In the genomic region with DNA sequence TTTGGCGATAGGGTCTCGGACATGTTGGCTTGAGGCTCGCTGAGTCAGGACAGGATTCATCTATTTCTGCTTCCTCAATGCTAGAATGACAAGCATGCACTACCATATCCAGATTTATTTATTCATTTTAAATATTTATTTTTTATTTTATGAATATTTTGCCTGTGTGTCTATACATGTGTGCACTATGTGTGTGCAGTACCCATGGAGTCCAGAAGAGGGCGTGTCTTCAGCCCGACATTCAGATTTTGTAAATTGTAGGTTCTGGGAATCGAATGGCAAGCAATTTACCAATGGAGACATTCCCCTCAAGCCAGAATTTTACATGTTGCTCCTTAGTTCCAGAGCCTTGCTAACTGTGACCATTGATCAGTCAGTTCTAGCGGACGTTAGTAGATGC, we compare ENCODE assay signal across 32 mouse cellular contexts. TPM values are rescaled to one million over a fixed set of nuclear protein-coding genes. Genes with fewer than 3 reads are reported as not detected.
DNase-seq lines count a peak whose midpoint lies in the region; ATAC-seq and TF ChIP-seq lines count a peak whose summit lies in the region.
"Had no signal": no experiment of that assay in that cellular context is flagged by ENCODE, and none has a peak within 500 bp of the region (broad histone marks: within the 10 kb centered on the region; RNA-seq: fewer than 3 reads in every experiment).

No protein-coding gene starts in this region.

- H3K9ac ChIP-seq in hindbrain, postnatal 0 days (replicated peaks; ENCODE audit: low read length) = no peak overlapping the region
- H3K9ac ChIP-seq in hindbrain, embryonic 12.5 days = no peak overlapping the region
- H3K9ac ChIP-seq in liver, embryonic 14.5 days (replicated peaks) = no peak overlapping the region
- no peak overlapping the region for H3K9ac ChIP-seq in liver, embryonic 12.5 days
- H3K9ac ChIP-seq in MEL (ENCODE audit: control insufficient read depth, low read depth, low read length, poor library complexity, severe bottlenecking) = no peak overlapping the region
- H3K9ac ChIP-seq: embryonic facial prominence, embryonic 12.5 days; heart, embryonic 12.5 days; hindbrain, embryonic 14.5 days; limb, embryonic 13.5 days; liver, embryonic 13.5 days; lung, embryonic 14.5 days; neural tube, embryonic 12.5 days had no signal

- H3K4me3 ChIP-seq in hindbrain, postnatal 0 days (ENCODE audit: low read length) = no peak overlapping the region
- H3K4me3 ChIP-seq in hindbrain, embryonic 12.5 days = no peak overlapping the region
- H3K4me3 ChIP-seq in liver, embryonic 14.5 days (ENCODE audit: insufficient read depth in 1 of 2, low read depth in 2 of 2, low read length in 2 of 2) = no peak overlapping the region
- H3K4me3 ChIP-seq in liver, embryonic 12.5 days = no peak overlapping the region
- H3K4me3 ChIP-seq in MEL (ENCODE audit: control insufficient read depth in 1 of 2, insufficient read depth in 1 of 2, low read depth in 2 of 2, low read length in 2 of 2) = no peak overlapping the region
- H3K4me3 ChIP-seq: embryonic facial prominence, embryonic 12.5 days; forebrain, embryonic 10.5 days; heart, embryonic 12.5 days; limb, embryonic 13.5 days; liver, embryonic 13.5 days; midbrain, embryonic 10.5 days; myocyte; neural tube, embryonic 12.5 days had no signal

- 92% methylated on average over 8 of the region's 8 CpGs for WGBS in hindbrain, postnatal 0 days
- 92% methylated on average over 8 of the region's 8 CpGs for WGBS in hindbrain, embryonic 12.5 days
- WGBS in liver, embryonic 14.5 days (ENCODE audit: insufficient replicate concordance) = 74% methylated on average over 8 of the region's 8 CpGs
- 85% methylated on average over 8 of the region's 8 CpGs for WGBS in liver, embryonic 12.5 days (ENCODE audit: insufficient replicate concordance)

- no peak for TF ChIP-seq RAD21 in MEL (IDR thresholded peaks at IDR 0.05; ENCODE audit: low read depth, low read length)

- ATAC-seq in hindbrain, postnatal 0 days = no peak
- ATAC-seq in hindbrain, embryonic 12.5 days (ENCODE audit: low FRiP score) = no peak
- ATAC-seq in liver, embryonic 14.5 days (ENCODE audit: insufficient read depth) = no peak
- no peak for ATAC-seq in liver, embryonic 12.5 days
- no peak for ATAC-seq in megakaryocyte-erythroid progenitor cell, adult 5-6 weeks (replicated peaks; ENCODE audit: low FRiP score, low TSS enrichment, poor library complexity, severe bottlenecking)
- ATAC-seq: CD4-positive, CD25-positive, alpha-beta regulatory T cell, adult 4 months; inflammation-experienced regulatory T-cells, adult 6 months; midbrain, embryonic 16.5 days had no signal

- DNase-seq in hindbrain, postnatal 0 days (ENCODE audit: low spot score) = no peak
- DNase-seq in liver, embryonic 14.5 days (ENCODE audit: low read depth in 3 of 3, low spot score in 3 of 3) = no peak
- no peak for DNase-seq in MEL (ENCODE audit: low read depth, low spot score)
- no peak for DNase-seq in right cerebral cortex, adult 18-20 months
- DNase-seq: adrenal gland, postnatal 10 days; cerebellum, adult 11 months; cerebellum, adult 9-10 months; embryo, embryonic 11 days; gastrocnemius, postnatal 25 days; heart, adult 11 months; heart, postnatal 4 days; kidney, adult 2 months; liver, embryonic 13.5 days; lung, embryonic 14.5 days; lung, postnatal 14 days; right cerebral cortex, postnatal 4 days; thymus, adult 2 months; thymus, postnatal 4 days had no signal

- H3K79me2 ChIP-seq in MEL (ENCODE audit: control insufficient read depth, insufficient read depth, low read length, poor library complexity) = no peaks in the 10 kb centered on the region

- H3K9me3 ChIP-seq in hindbrain, postnatal 0 days (ENCODE audit: low read length) = no peaks in the 10 kb centered on the region
- no peaks in the 10 kb centered on the region for H3K9me3 ChIP-seq in hindbrain, embryonic 12.5 days (replicated peaks)
- peaks cover 2% of the 10 kb centered on the region; the same call in 1 of the 2 replicates for H3K9me3 ChIP-seq in liver, embryonic 14.5 days (ENCODE audit: control insufficient read depth, low read length)
- H3K9me3 ChIP-seq in liver, embryonic 12.5 days (replicated peaks) = 0 out of 2 replicates have a peak, but pooled peaks cover 7% of the 10 kb centered on the region
- no peaks in the 10 kb centered on the region for H3K9me3 ChIP-seq in MEL (replicated peaks; ENCODE audit: insufficient read depth, low read length)
- H3K9me3 ChIP-seq: midbrain, embryonic 10.5 days; neural tube, embryonic 12.5 days had no signal

- no peaks in the 10 kb centered on the region for H3K27me3 ChIP-seq in hindbrain, postnatal 0 days (ENCODE audit: insufficient read depth, low read length)
- H3K27me3 ChIP-seq in hindbrain, embryonic 12.5 days = peaks cover 3% of the 10 kb centered on the region; the same call in 1 of the 2 replicates
- H3K27me3 ChIP-seq in liver, embryonic 14.5 days (ENCODE audit: control insufficient read depth, insufficient read depth, low read length) = no peaks in the 10 kb centered on the region; the same call in 1 of the 2 replicates
- H3K27me3 ChIP-seq in liver, embryonic 12.5 days (replicated peaks) = peaks cover 36% of the 10 kb centered on the region
- peaks cover 0 to 8% of the 10 kb centered on the region in 2 experiments; a peak in 2 of 4 replicates for H3K27me3 ChIP-seq in MEL (ENCODE audit: control insufficient read depth in 1 of 2, insufficient read depth in 2 of 2, low read length in 2 of 2)
- H3K27me3 ChIP-seq: neural tube, embryonic 12.5 days had no signal

- peak; percentile 35; the same call in 1 of the 2 replicates for TF ChIP-seq CTCF in hindbrain, postnatal 0 days (IDR thresholded peaks at IDR 0.05; ENCODE audit: low read depth)
- TF ChIP-seq CTCF in liver, embryonic 14.5 days (IDR thresholded peaks at IDR 0.05; ENCODE audit: low read depth) = peak; percentile 42
- peak in 2 of 3 experiments; percentile 13 to 28; a peak in 3 of 6 replicates for TF ChIP-seq CTCF in MEL (IDR thresholded peaks at IDR 0.05 in 2 of 3, conservative IDR thresholded peaks at IDR 0.05 in 1 of 3; ENCODE audit: control insufficient read depth in 1 of 3, insufficient read depth in 1 of 3, low read depth in 2 of 3, low read length in 3 of 3, poor library complexity in 1 of 3, severe bottlenecking in 1 of 3)

- TF ChIP-seq POLR2A in MEL (IDR thresholded peaks at IDR 0.05; ENCODE audit: control insufficient read depth in 1 of 2, insufficient read depth in 1 of 2, low read depth in 1 of 2, low read length in 2 of 2, poor library complexity in 1 of 2) = no peak

- no peaks in the 10 kb centered on the region for H3K4me1 ChIP-seq in hindbrain, postnatal 0 days (ENCODE audit: insufficient read depth, low read length)
- H3K4me1 ChIP-seq in hindbrain, embryonic 12.5 days = 0 out of 2 replicates have a peak, but pooled peaks cover 4% of the 10 kb centered on the region
- no peaks in the 10 kb centered on the region for H3K4me1 ChIP-seq in liver, embryonic 14.5 days (replicated peaks; ENCODE audit: control insufficient read depth in 2 of 2, insufficient read depth in 2 of 2, low read length in 1 of 2)
- H3K4me1 ChIP-seq in liver, embryonic 12.5 days = no peaks in the 10 kb centered on the region
- H3K4me1 ChIP-seq in MEL (ENCODE audit: control insufficient read depth in 1 of 2, insufficient read depth in 2 of 2, low read length in 2 of 2) = no peaks in the 10 kb centered on the region
- H3K4me1 ChIP-seq: embryonic facial prominence, embryonic 12.5 days; forebrain, embryonic 10.5 days; heart, embryonic 12.5 days; limb, embryonic 13.5 days; liver, embryonic 13.5 days; midbrain, embryonic 10.5 days had no signal

- no peak overlapping the region for H3K4me2 ChIP-seq in hindbrain, postnatal 0 days (ENCODE audit: low read depth, low read length)
- H3K4me2 ChIP-seq in hindbrain, embryonic 12.5 days (replicated peaks) = no peak overlapping the region
- H3K4me2 ChIP-seq in liver, embryonic 14.5 days (ENCODE audit: low read depth) = no peak overlapping the region
- H3K4me2 ChIP-seq in liver, embryonic 12.5 days = no peak overlapping the region
- H3K4me2 ChIP-seq: embryonic facial prominence, embryonic 12.5 days; heart, embryonic 12.5 days; hindbrain, embryonic 14.5 days; limb, embryonic 13.5 days; liver, embryonic 13.5 days; lung, embryonic 14.5 days; neural tube, embryonic 12.5 days had no signal

- no peak for TF ChIP-seq EP300 in liver, embryonic 14.5 days (IDR thresholded peaks at IDR 0.05; ENCODE audit: low read depth)
- TF ChIP-seq EP300 in MEL (IDR thresholded peaks at IDR 0.05; ENCODE audit: low read depth in 1 of 2, low read length in 2 of 2) = no peak

- H3K27ac ChIP-seq in hindbrain, postnatal 0 days = no peak overlapping the region
- no peak overlapping the region for H3K27ac ChIP-seq in hindbrain, embryonic 12.5 days
- no peak overlapping the region for H3K27ac ChIP-seq in liver, embryonic 14.5 days
- no peak overlapping the region for H3K27ac ChIP-seq in liver, embryonic 12.5 days
- no peak overlapping the region for H3K27ac ChIP-seq in MEL (ENCODE audit: control insufficient read depth, low read depth, low read length)
- H3K27ac ChIP-seq: embryonic facial prominence, embryonic 12.5 days; forebrain, embryonic 10.5 days; hindbrain, embryonic 14.5 days; limb, embryonic 13.5 days; liver, embryonic 13.5 days; midbrain, embryonic 10.5 days; neural tube, embryonic 12.5 days had no signal

- H3K36me3 ChIP-seq in hindbrain, postnatal 0 days (ENCODE audit: insufficient read depth, low read length) = no peaks in the 10 kb centered on the region
- no peaks in the 10 kb centered on the region for H3K36me3 ChIP-seq in hindbrain, embryonic 12.5 days
- no peaks in the 10 kb centered on the region for H3K36me3 ChIP-seq in liver, embryonic 14.5 days (replicated peaks; ENCODE audit: control insufficient read depth, insufficient read depth, low read depth)
- no peaks in the 10 kb centered on the region for H3K36me3 ChIP-seq in liver, embryonic 12.5 days
- no peaks in the 10 kb centered on the region for H3K36me3 ChIP-seq in MEL (ENCODE audit: control insufficient read depth in 1 of 2, insufficient read depth in 2 of 2, low read length in 2 of 2)
- H3K36me3 ChIP-seq: embryonic facial prominence, embryonic 12.5 days; forebrain, embryonic 10.5 days; heart, embryonic 12.5 days; limb, embryonic 13.5 days; liver, embryonic 13.5 days; midbrain, embryonic 10.5 days; neural tube, embryonic 12.5 days had no signal

RNA-seq across cellular contexts. Expression of a gene that starts 16.1 kb away (rescaled TPM):
- total RNA-seq in hindbrain, postnatal 0 days (2014; rRNA removed) = 26.0 and 45.1 TPM in 2 replicates
- 2.3 and 3.3 TPM in 2 replicates for polyA plus RNA-seq in hindbrain, postnatal 0 days (2015; fragmentation: Nextera tagmentation; extraction: Ambion mirVana)
- 1.7 and 2.0 TPM in 2 replicates for polyA plus RNA-seq in hindbrain, embryonic 12.5 days (2016; fragmentation: Nextera tagmentation; extraction: Ambion mirVana)
- 0.09 and 0.16 TPM in 2 replicates for polyA plus RNA-seq in liver, embryonic 14.5 days (2012; rRNA removed)
- 0.04 TPM in 1 of 2 replicates, not detected in the other for polyA plus RNA-seq in liver, embryonic 14.5 days (2014; fragmentation: Nextera tagmentation; extraction: Ambion mirVana)
- 0.05 and 0.14 TPM in 2 replicates for polyA plus RNA-seq in liver, embryonic 12.5 days (2016; fragmentation: Nextera tagmentation; extraction: Ambion mirVana)
- 0.07 TPM in 1 of 2 replicates, not detected in the other for total RNA-seq in MEL (2012; rRNA removed)
- polyA plus RNA-seq in MEL (2012; ENCODE audit: insufficient read depth in 1 of 2, insufficient read length in 2 of 2, low read depth in 1 of 2, low replicate concordance in 2 of 2, missing spikeins in 1 of 2) = under 1 TPM in 1 of 2 experiments, not detected in 1; 0.08 TPM
- 0.13 TPM in 1 of 2 replicates, not detected in the other for total RNA-seq in megakaryocyte-erythroid progenitor cell, adult 5-6 weeks (2014; fragmentation: Nextera tagmentation)
- not detected in 2 replicates for total RNA-seq in megakaryocyte-erythroid progenitor cell, adult 5-6 weeks (2017)
- total RNA-seq: gastrocnemius, postnatal 25 days had no signal
- polyA plus RNA-seq: CD4-positive, CD25-positive, alpha-beta regulatory T cell, adult 4 months; inflammation-experienced regulatory T-cells, adult 6 months had no signal
